Mouse (Mus musculus): ENCODE data around the gene Rsf1. TPM values are rescaled to one million over a fixed set of nuclear protein-coding genes. Genes with fewer than 3 reads are reported as not detected.

The Rsf1 gene
- total and polyA plus RNA-seq, 3 experiments, result 5.9 to 21.8 (median 11.9) TPM

DNA sequence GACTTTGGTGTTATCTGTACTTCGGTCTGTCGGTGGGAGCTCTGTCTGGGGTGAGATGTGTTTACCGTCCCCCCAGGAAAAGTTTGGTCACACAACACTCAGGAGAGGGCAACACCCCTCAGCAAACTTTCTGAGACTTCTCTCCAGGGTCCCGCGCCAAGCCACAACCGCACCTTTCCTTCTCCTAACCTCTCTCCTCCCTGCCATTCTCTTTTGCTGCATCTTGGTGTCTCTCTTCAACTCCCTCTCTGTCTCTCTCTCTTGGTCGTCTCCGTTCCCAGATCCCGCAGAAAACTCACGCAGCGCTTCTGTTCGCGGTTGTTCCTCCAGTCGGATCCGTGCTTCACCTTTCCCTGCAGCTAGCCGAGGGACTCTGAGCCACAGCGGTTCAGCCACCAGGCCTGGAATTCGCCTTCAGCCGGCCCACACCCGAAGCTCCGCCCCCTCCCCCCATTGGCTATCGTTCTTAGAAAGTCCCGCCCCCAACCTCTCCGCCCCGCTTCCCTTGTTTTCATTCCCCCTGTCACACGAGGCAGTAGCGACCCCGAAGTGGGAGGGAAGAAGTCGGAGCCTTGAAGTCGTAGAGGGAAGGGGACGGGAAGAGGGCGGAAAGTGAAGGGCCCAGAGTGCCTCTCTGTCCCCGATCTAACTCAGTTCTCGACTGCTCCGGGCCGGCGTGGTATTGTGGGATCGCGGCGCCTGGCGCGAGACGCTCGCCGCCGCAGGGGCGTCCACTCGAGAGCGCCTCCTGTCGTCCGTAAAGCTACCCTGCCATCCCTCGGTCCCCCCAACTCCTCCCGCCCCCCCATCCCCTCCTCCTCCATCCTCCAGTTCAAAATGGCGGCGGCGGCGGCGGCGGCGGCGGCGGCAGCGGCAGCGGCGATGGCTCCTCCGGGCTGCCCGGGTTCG is at the start of gene Rsf1, which contains the start of gene Aamdc (continued):
- TF ChIP-seq RCOR1 (conservative IDR thresholded peaks at IDR 0.05; ENCODE audit: low read depth, low read length), result no peak

DNA sequence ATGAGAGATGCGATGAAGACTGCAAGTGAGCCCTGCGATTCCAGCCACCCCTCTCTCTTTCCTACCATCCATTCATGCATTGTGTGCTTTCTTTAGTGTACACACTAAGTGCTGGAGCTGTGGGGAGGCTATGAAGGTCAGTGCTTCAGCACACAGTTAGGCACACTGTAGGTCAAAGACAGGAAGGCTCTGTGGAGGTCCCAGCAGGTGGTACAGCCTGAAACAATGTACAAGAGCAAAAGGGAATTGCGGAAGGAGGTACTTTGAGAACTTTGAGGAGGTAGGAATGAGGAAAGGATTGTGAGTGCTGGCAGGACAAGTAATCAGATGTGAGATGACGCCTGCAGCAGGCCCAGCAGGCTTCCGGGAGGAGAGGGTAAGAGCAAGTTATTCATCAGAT is 44.2 kb upstream of the Rsf1 start:
- H3K4me3 ChIP-seq (replicated peaks in 1 of 3; ENCODE audit: low read depth in 2 of 3, low read length in 2 of 3, poor library complexity in 1 of 3), result no peak overlapping the region
- no peak overlapping the region for H3K27ac ChIP-seq (ENCODE audit: insufficient read depth, low read depth)
- H3K9me3 ChIP-seq (replicated peaks; ENCODE audit: low read length), result peaks cover 3% of the 10 kb centered on the region
- no peak for TF ChIP-seq ZKSCAN1 (IDR thresholded peaks at IDR 0.05; ENCODE audit: borderline replicate concordance, low read depth, low read length)
- no peak for TF ChIP-seq NRF1 (IDR thresholded peaks at IDR 0.05; ENCODE audit: low read depth, low read length)
- no peaks in the 10 kb centered on the region for H3K4me1 ChIP-seq (ENCODE audit: control insufficient read depth in 1 of 2, insufficient read depth in 2 of 2)
- H3K79me2 ChIP-seq (replicated peaks; ENCODE audit: control insufficient read depth, extremely low read depth, insufficient read depth, poor library complexity, severe bottlenecking), result no peaks in the 10 kb centered on the region
- dilution Hi-C loops (cut with MboI; ENCODE audit: extremely low pct_ligation_motif_present, extremely low pct_unique_long_range_greater_than_20kb, low sequenced_read_pairs), result no loop called here
- no peaks in the 10 kb centered on the region for H3K27me3 ChIP-seq (replicated peaks)
- H3K4me2 ChIP-seq (ENCODE audit: insufficient read depth, low read depth, poor library complexity, severe bottlenecking), result no peak overlapping the region
- in situ Hi-C loops (cut with MboI; ENCODE audit: low pct_ligation_motif_present, low pct_unique_long_range_greater_than_20kb, low sequenced_read_pairs), result no loop called here
- H3K36me3 ChIP-seq (replicated peaks in 1 of 2; ENCODE audit: control insufficient read depth in 1 of 2, insufficient read depth in 1 of 2, low read length in 1 of 2), result peaks cover 62 to 93% of the 10 kb centered on the region in 2 experiments
- H3K9ac ChIP-seq (ENCODE audit: insufficient read depth, low read depth), result no peak overlapping the region
- DNase-seq (ENCODE audit: extremely low read depth), result no peak

DNA sequence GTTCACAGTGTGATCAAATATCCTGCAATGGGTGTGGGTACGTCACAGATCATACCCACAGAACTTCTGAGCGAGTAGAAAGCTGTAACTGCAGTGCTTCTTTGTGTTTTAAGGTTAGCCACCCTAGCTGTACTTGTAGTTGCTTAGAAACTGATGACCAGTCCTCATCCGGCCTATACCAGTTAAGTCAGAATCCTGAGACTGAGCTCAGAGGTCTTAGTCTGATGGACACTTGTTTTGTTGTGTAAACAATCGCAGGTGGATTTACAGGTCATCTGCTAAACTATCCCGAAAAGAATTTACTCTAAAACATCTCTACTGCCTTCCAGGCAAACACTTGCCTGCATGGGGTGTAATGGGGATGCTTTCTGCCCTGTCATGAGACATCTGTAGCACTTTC is 43.1 kb upstream of the Rsf1 start:
- dilution Hi-C loops (cut with MboI; ENCODE audit: extremely low pct_ligation_motif_present, extremely low pct_unique_long_range_greater_than_20kb, low sequenced_read_pairs), result no loop called here
- H3K27me3 ChIP-seq (replicated peaks), result no peaks in the 10 kb centered on the region
- peaks cover 60 to 95% of the 10 kb centered on the region in 2 experiments for H3K36me3 ChIP-seq (replicated peaks in 1 of 2; ENCODE audit: control insufficient read depth in 1 of 2, insufficient read depth in 1 of 2, low read length in 1 of 2)
- in situ Hi-C loops (cut with MboI; ENCODE audit: low pct_ligation_motif_present, low pct_unique_long_range_greater_than_20kb, low sequenced_read_pairs), result no loop called here
- DNase-seq (ENCODE audit: extremely low read depth), result no peak
- H3K4me1 ChIP-seq (ENCODE audit: control insufficient read depth in 1 of 2, insufficient read depth in 2 of 2), result no peaks in the 10 kb centered on the region
- no peak overlapping the region for H3K27ac ChIP-seq (ENCODE audit: insufficient read depth, low read depth)
- H3K9ac ChIP-seq (ENCODE audit: insufficient read depth, low read depth), result no peak overlapping the region
- TF ChIP-seq BHLHE40 (IDR thresholded peaks at IDR 0.05; ENCODE audit: low read depth, low read length), result no peak
- no peak for TF ChIP-seq MEF2A (IDR thresholded peaks at IDR 0.05; ENCODE audit: borderline replicate concordance, low read depth, low read length)
- no peak for TF ChIP-seq POLR2A (IDR thresholded peaks at IDR 0.05; ENCODE audit: low read depth, low read length)
- no peak for TF ChIP-seq ZMIZ1 (IDR thresholded peaks at IDR 0.05; ENCODE audit: low read depth, low read length)
- no peak for TF ChIP-seq ETS1 (conservative IDR thresholded peaks at IDR 0.05; ENCODE audit: low read depth, low read length)
- TF ChIP-seq CTCF (conservative IDR thresholded peaks at IDR 0.05 in 1 of 2, IDR thresholded peaks at IDR 0.05 in 1 of 2; ENCODE audit: low read depth in 2 of 2, low read length in 2 of 2), result no peak
- TF ChIP-seq KAT2A (IDR thresholded peaks at IDR 0.05; ENCODE audit: insufficient replicate concordance, low read length), result no peak
- TF ChIP-seq NELFE (IDR thresholded peaks at IDR 0.05; ENCODE audit: low read depth, low read length), result no peak
- no peak for TF ChIP-seq CHD1 (IDR thresholded peaks at IDR 0.05; ENCODE audit: low read depth, low read length)
- no peak for TF ChIP-seq JUN (IDR thresholded peaks at IDR 0.05; ENCODE audit: insufficient read depth, low read depth, low read length)
- TF ChIP-seq HCFC1 (IDR thresholded peaks at IDR 0.05; ENCODE audit: low read depth, low read length), result no peak
- no peak for TF ChIP-seq E2F4 (IDR thresholded peaks at IDR 0.05; ENCODE audit: insufficient replicate concordance, low read depth, low read length)
- TF ChIP-seq UBTF (IDR thresholded peaks at IDR 0.05; ENCODE audit: low read depth, low read length), result no peak
- TF ChIP-seq JUND (conservative IDR thresholded peaks at IDR 0.05; ENCODE audit: low read depth, low read length), result no peak
- TF ChIP-seq IRF4 (IDR thresholded peaks at IDR 0.05; ENCODE audit: low read depth, low read length), result no peak
- H3K4me2 ChIP-seq (ENCODE audit: insufficient read depth, low read depth, poor library complexity, severe bottlenecking), result no peak overlapping the region
- no peaks in the 10 kb centered on the region for H3K79me2 ChIP-seq (replicated peaks; ENCODE audit: control insufficient read depth, extremely low read depth, insufficient read depth, poor library complexity, severe bottlenecking)
- no peaks in the 10 kb centered on the region for H3K9me3 ChIP-seq (replicated peaks; ENCODE audit: low read length)
- no peak overlapping the region for H3K4me3 ChIP-seq (replicated peaks in 1 of 3; ENCODE audit: low read depth in 2 of 3, low read length in 2 of 3, poor library complexity in 1 of 3)
